Mouse (Mus musculus): ENCODE measurements around the gene Aldh3a1. TPM values are rescaled to one million over a fixed set of nuclear protein-coding genes. Genes with fewer than 3 reads are reported as not detected.
A peak's percentile ranks its signal among the peaks of the same experiment; 100 is the strongest.

The Aldh3a1 gene
- polyA plus RNA-seq, 1 experiment from 2014 or later: 0.10 TPM

- Histone ChIP-seq H3K4me3 (ENCODE audit: low read depth, low read length) (no peak overlapping the region), H3K4me1 (replicated peaks; ENCODE audit: control insufficient read depth, insufficient read depth, low read length) (no peaks in the 10 kb centered on the region), H3K4me2 (replicated peaks; ENCODE audit: low read depth) (no peak overlapping the region), H3K27ac (ENCODE audit: low read depth, low read length) (0 out of 2 replicates have a peak overlapping the region, but pooled peaks have one; percentile 15), H3K36me3 (ENCODE audit: control insufficient read depth, insufficient read depth) (peaks cover 89% of the 10 kb centered on the region), H3K9me3 (ENCODE audit: control insufficient read depth) (no peaks in the 10 kb centered on the region), H3K27me3 (replicated peaks; ENCODE audit: control insufficient read depth, insufficient read depth, low read length) (no peaks in the 10 kb centered on the region), H3K9ac (ENCODE audit: low read depth, low read length) (no peak overlapping the region)
- WGBS: 93% methylated on average over 10 of the region's 10 CpGs
- ATAC-seq: no peak
- TF ChIP-seq CTCF (IDR thresholded peaks at IDR 0.05; ENCODE audit: low read depth): no peak
Observed at GRCm38 (mm10) chr11:61251741-61252140, 44.4 kb downstream of the Aldh3a1 start.

GRCm38 (mm10) chr11:61252807-61253206 lies 45.5 kb downstream of the Aldh3a1 start:
- H3K27ac ChIP-seq (ENCODE audit: low read depth, low read length): no peak overlapping the region
- WGBS: 95% methylated on average over 12 of the region's 12 CpGs
- TF ChIP-seq CTCF (IDR thresholded peaks at IDR 0.05; ENCODE audit: low read depth): no peak
- ATAC-seq: no peak
- no peaks in the 10 kb centered on the region for H3K27me3 ChIP-seq (replicated peaks; ENCODE audit: control insufficient read depth, insufficient read depth, low read length)
- H3K4me2 ChIP-seq (replicated peaks; ENCODE audit: low read depth): no peak overlapping the region
- H3K36me3 ChIP-seq (ENCODE audit: control insufficient read depth, insufficient read depth): peaks cover 90% of the 10 kb centered on the region
- H3K9me3 ChIP-seq (ENCODE audit: control insufficient read depth): no peaks in the 10 kb centered on the region
- no peaks in the 10 kb centered on the region for H3K4me1 ChIP-seq (replicated peaks; ENCODE audit: control insufficient read depth, insufficient read depth, low read length)
- H3K4me3 ChIP-seq (ENCODE audit: low read depth, low read length): no peak overlapping the region
- no peak overlapping the region for H3K9ac ChIP-seq (ENCODE audit: low read depth, low read length)

GRCm38 (mm10) chr11:61259106-61259505 lies 51.8 kb downstream of the Aldh3a1 start:
- no peak for ATAC-seq
- no peak overlapping the region for H3K4me3 ChIP-seq (ENCODE audit: low read depth, low read length)

GRCm38 (mm10) chr11:61262516-61262915 lies 55.2 kb downstream of the Aldh3a1 start:
- H3K4me1 ChIP-seq (replicated peaks; ENCODE audit: control insufficient read depth, insufficient read depth, low read length): peaks cover 5% of the 10 kb centered on the region; the same call in 1 of the 2 replicates
- no peaks in the 10 kb centered on the region for H3K9me3 ChIP-seq (ENCODE audit: control insufficient read depth)
- TF ChIP-seq CTCF (IDR thresholded peaks at IDR 0.05; ENCODE audit: low read depth): no peak
- no peak overlapping the region for H3K9ac ChIP-seq (ENCODE audit: low read depth, low read length)
- no peak for ATAC-seq
- H3K27ac ChIP-seq (ENCODE audit: low read depth, low read length): no peak overlapping the region
- WGBS: 95% methylated on average over 14 of the region's 14 CpGs
- H3K4me2 ChIP-seq (replicated peaks; ENCODE audit: low read depth): no peak overlapping the region
- H3K27me3 ChIP-seq (replicated peaks; ENCODE audit: control insufficient read depth, insufficient read depth, low read length): no peaks in the 10 kb centered on the region
- peaks cover 62% of the 10 kb centered on the region for H3K36me3 ChIP-seq (ENCODE audit: control insufficient read depth, insufficient read depth)
- no peak overlapping the region for H3K4me3 ChIP-seq (ENCODE audit: low read depth, low read length)

More at GRCm38 (mm10) chr11:61259106-61259505, 51.8 kb downstream of the Aldh3a1 start:
- WGBS: 94% methylated on average over 6 of the region's 6 CpGs
- peaks cover 84% of the 10 kb centered on the region for H3K36me3 ChIP-seq (ENCODE audit: control insufficient read depth, insufficient read depth)
- H3K27ac ChIP-seq (ENCODE audit: low read depth, low read length): no peak overlapping the region
- H3K27me3 ChIP-seq (replicated peaks; ENCODE audit: control insufficient read depth, insufficient read depth, low read length): no peaks in the 10 kb centered on the region
- no peaks in the 10 kb centered on the region for H3K9me3 ChIP-seq (ENCODE audit: control insufficient read depth)
- H3K4me1 ChIP-seq (replicated peaks; ENCODE audit: control insufficient read depth, insufficient read depth, low read length): no peaks in the 10 kb centered on the region
- no peak overlapping the region for H3K9ac ChIP-seq (ENCODE audit: low read depth, low read length)
- H3K4me2 ChIP-seq (replicated peaks; ENCODE audit: low read depth): no peak overlapping the region
- TF ChIP-seq CTCF (IDR thresholded peaks at IDR 0.05; ENCODE audit: low read depth): no peak

GRCm38 (mm10) chr11:61263841-61264240 lies 56.5 kb downstream of the Aldh3a1 start:
- WGBS: 68% methylated on average over 1 of the region's 1 CpGs
- no peak overlapping the region for H3K4me3 ChIP-seq (ENCODE audit: low read depth, low read length)
- TF ChIP-seq CTCF (IDR thresholded peaks at IDR 0.05; ENCODE audit: low read depth): no peak
- H3K9me3 ChIP-seq (ENCODE audit: control insufficient read depth): no peaks in the 10 kb centered on the region
- peaks cover 50% of the 10 kb centered on the region for H3K36me3 ChIP-seq (ENCODE audit: control insufficient read depth, insufficient read depth)
- H3K27me3 ChIP-seq (replicated peaks; ENCODE audit: control insufficient read depth, insufficient read depth, low read length): no peaks in the 10 kb centered on the region
- no peak overlapping the region for H3K27ac ChIP-seq (ENCODE audit: low read depth, low read length)
- no peak for ATAC-seq
- H3K4me1 ChIP-seq (replicated peaks; ENCODE audit: control insufficient read depth, insufficient read depth, low read length): peaks cover 5% of the 10 kb centered on the region; the same call in 1 of the 2 replicates
- H3K9ac ChIP-seq (ENCODE audit: low read depth, low read length): no peak overlapping the region
- H3K4me2 ChIP-seq (replicated peaks; ENCODE audit: low read depth): no peak overlapping the region

- under 1% methylated on average over 58 of the region's 58 CpGs for WGBS
- peak; percentile 97 for ATAC-seq
- Histone ChIP-seq H3K27ac (ENCODE audit: low read depth, low read length) (peak within 1 kb of the TSS; percentile 100), H3K9me3 (ENCODE audit: control insufficient read depth) (no peaks in the 10 kb centered on the region), H3K4me3 (ENCODE audit: low read depth, low read length) (peak within 1 kb of the TSS; percentile 72), H3K4me2 (replicated peaks; ENCODE audit: low read depth) (peak within 1 kb of the TSS; percentile 80), H3K4me1 (replicated peaks; ENCODE audit: control insufficient read depth, insufficient read depth, low read length) (peaks cover 5% of the 10 kb centered on the region; the same call in 1 of the 2 replicates), H3K27me3 (replicated peaks; ENCODE audit: control insufficient read depth, insufficient read depth, low read length) (no peaks in the 10 kb centered on the region), H3K36me3 (ENCODE audit: control insufficient read depth, insufficient read depth) (peaks cover 30% of the 10 kb centered on the region), H3K9ac (ENCODE audit: low read depth, low read length) (peak within 1 kb of the TSS; percentile 87)
- TF ChIP-seq CTCF (IDR thresholded peaks at IDR 0.05; ENCODE audit: low read depth): peak; percentile 41; the same call in 1 of the 2 replicates
Observed at GRCm38 (mm10) chr11:61266551-61267533, 59.5 kb downstream of the Aldh3a1 start, which contains the start of gene Aldh3a2. Aldh3a2 (minus strand) TSS chr11:61267464.

Other genes with a start within 250 kb of the Aldh3a1 start
- 0.58 and 0.76 TPM in 2 replicates for gene Kcnj12, start 185.0 kb upstream of the Aldh3a1 start, polyA plus RNA-seq (2015; fragmentation: Nextera tagmentation; extraction: Ambion mirVana)
- 1.8 and 2.3 TPM in 2 replicates for gene Tnfrsf13b, start 80.8 kb upstream of the Aldh3a1 start, polyA plus RNA-seq (2015; fragmentation: Nextera tagmentation; extraction: Ambion mirVana)
- gene Usp22, start 32.5 kb upstream of the Aldh3a1 start, polyA plus RNA-seq (2015; fragmentation: Nextera tagmentation; extraction: Ambion mirVana): 26.3 and 27.0 TPM in 2 replicates
- 60.7 and 63.1 TPM in 2 replicates for gene Aldh3a2, start 59.9 kb downstream of the Aldh3a1 start, polyA plus RNA-seq (2015; fragmentation: Nextera tagmentation; extraction: Ambion mirVana)
- gene Slc47a2, start 135.3 kb downstream of the Aldh3a1 start, polyA plus RNA-seq (2015; fragmentation: Nextera tagmentation; extraction: Ambion mirVana): not detected in 2 replicates
- gene Slc47a1, start 170.8 kb downstream of the Aldh3a1 start, polyA plus RNA-seq (2015; fragmentation: Nextera tagmentation; extraction: Ambion mirVana): 8.0 and 9.8 TPM in 2 replicates
- gene Rnf112, start 246.6 kb downstream of the Aldh3a1 start, polyA plus RNA-seq (2015; fragmentation: Nextera tagmentation; extraction: Ambion mirVana): 0.56 and 0.69 TPM in 2 replicates